Mouse (Mus musculus) MEL (cell line): Measurements from ENCODE around the gene Olfr220. TPM values are rescaled to one million over a fixed set of nuclear protein-coding genes. Genes with fewer than 3 reads are reported as not detected.
A peak's percentile ranks its signal among the peaks of the same experiment; 100 is the strongest.

Experiments used
- DNase-seq: peaks from one replicate; pipeline ENCODE4 v3.0.0; 2011; ENCODE audit warnings: low read depth, low spot score
- H3K27ac ChIP-seq: 2 replicates; pipeline ENCODE4 v1.5.1; 2012; ENCODE audit warnings: low read depth, mild to moderate bottlenecking, control low read depth, low read length, moderate library complexity; ENCODE audit not compliant: control insufficient read depth
- H3K27me3 ChIP-seq, 2 experiments: fragments of 150-350 bp in 1 of 2; sonication (generic) in 1 of 2; 2 replicates each; pipeline ENCODE4 v1.6.1; 2012; ENCODE audit warnings: low read length in 2 of 2, mild to moderate bottlenecking in 2 of 2, improper control_type of control experiment in 1 of 2, moderate library complexity in 1 of 2; ENCODE audit not compliant: insufficient read depth in 2 of 2, control insufficient read depth in 1 of 2
- H3K36me3 ChIP-seq, 2 experiments: 2 replicates each; pipeline ENCODE4 v1.6.1; 2012 to 2014; ENCODE audit warnings: low read length in 2 of 2, improper control_type of control experiment in 1 of 2, inconsistent platforms in 1 of 2, mild to moderate bottlenecking in 1 of 2; ENCODE audit not compliant: insufficient read depth in 2 of 2, control insufficient read depth in 1 of 2
- H3K4me1 ChIP-seq, 2 experiments: fragments of 150-350 bp in 1 of 2; sonication (generic) in 1 of 2; 2 replicates each; pipeline ENCODE4 v1.6.1; 2012; ENCODE audit warnings: low read length in 2 of 2, improper control_type of control experiment in 1 of 2, mild to moderate bottlenecking in 1 of 2; ENCODE audit not compliant: insufficient read depth in 2 of 2, control insufficient read depth in 1 of 2
- H3K4me3 ChIP-seq, 2 experiments: fragments of 150-350 bp in 1 of 2; sonication (generic) in 1 of 2; 2 replicates each; pipeline ENCODE4 v1.5.1; 2012; ENCODE audit warnings: low read depth in 2 of 2, low read length in 2 of 2, mild to moderate bottlenecking in 2 of 2, moderate library complexity in 2 of 2, control low read depth in 1 of 2, improper control_type of control experiment in 1 of 2; ENCODE audit not compliant: control insufficient read depth in 1 of 2, insufficient read depth in 1 of 2
- H3K79me2 ChIP-seq: 2 replicates; pipeline ENCODE4 v1.6.1; 2012; ENCODE audit warnings: mild to moderate bottlenecking, low read length, moderate library complexity; ENCODE audit not compliant: control insufficient read depth, poor library complexity, insufficient read depth
- H3K9ac ChIP-seq: 2 replicates; pipeline ENCODE4 v1.6.1; 2012; ENCODE audit warnings: low read depth, mild to moderate bottlenecking, control low read depth, low read length, moderate library complexity; ENCODE audit not compliant: control insufficient read depth, poor library complexity, severe bottlenecking
- H3K9me3 ChIP-seq: fragments of 150-350 bp; sonication (generic); replicated peaks from 2 replicates; pipeline ENCODE4 v1.6.1; 2012; ENCODE audit warnings: mild to moderate bottlenecking, low read length, improper control_type of control experiment, moderate library complexity; ENCODE audit not compliant: insufficient read depth
- CHD1 ChIP-seq: IDR thresholded peaks from 2 replicates; pipeline ENCODE4 v1.6.1; 2012; ENCODE audit warnings: low read depth, mild to moderate bottlenecking, inconsistent platforms, low read length, improper control_type of control experiment
- CTCF ChIP-seq, 3 experiments: IDR thresholded peaks in 2 of 3; conservative IDR thresholded peaks in 1 of 3; 2 replicates each; pipeline ENCODE4 v1.5.1; 2011 to 2012; ENCODE audit warnings: low read length in 3 of 3, low read depth in 2 of 3, mild to moderate bottlenecking in 2 of 3, improper control_type of control experiment in 1 of 3, inconsistent platforms in 1 of 3, mixed read lengths in 1 of 3, moderate library complexity in 1 of 3; ENCODE audit not compliant: control insufficient read depth in 1 of 3, insufficient read depth in 1 of 3, poor library complexity in 1 of 3, severe bottlenecking in 1 of 3
- MYC ChIP-seq: IDR thresholded peaks from 2 replicates; pipeline ENCODE4 v1.6.1; 2011; ENCODE audit warnings: low read depth, mild to moderate bottlenecking, low read length, improper control_type of control experiment, moderate library complexity
- POLR2AphosphoS5 ChIP-seq: IDR thresholded peaks from 2 replicates; pipeline ENCODE4 v1.6.1; 2012; ENCODE audit warnings: low read depth, borderline replicate concordance, mild to moderate bottlenecking, inconsistent platforms, low read length, moderate library complexity, mixed read lengths
- RAD21 ChIP-seq: IDR thresholded peaks from 2 replicates; pipeline ENCODE4 v1.6.1; 2011; ENCODE audit warnings: mild to moderate bottlenecking, low read depth, low read length, improper control_type of control experiment
- RCOR1 ChIP-seq: IDR thresholded peaks from 2 replicates; pipeline ENCODE4 v1.6.1; 2012; ENCODE audit warnings: low read depth, mild to moderate bottlenecking, inconsistent platforms, low read length, improper control_type of control experiment
- SMC3 ChIP-seq: IDR thresholded peaks from 2 replicates; pipeline ENCODE4 v1.6.1; 2011; ENCODE audit warnings: low read depth, low read length, improper control_type of control experiment
- TAL1 ChIP-seq: IDR thresholded peaks from 2 replicates; pipeline ENCODE4 v1.6.1; 2012; ENCODE audit warnings: mild to moderate bottlenecking, inconsistent platforms, low read length, moderate library complexity, mixed read lengths
- TBP ChIP-seq: IDR thresholded peaks from 2 replicates; pipeline ENCODE4 v1.8.0; 2011; ENCODE audit warnings: low read depth, low read length, improper control_type of control experiment
- TCF12 ChIP-seq: IDR thresholded peaks from 2 replicates; pipeline ENCODE4 v1.6.1; 2014; ENCODE audit warnings: low read depth, mild to moderate bottlenecking, inconsistent platforms, low read length, improper control_type of control experiment, moderate library complexity
- UBTF ChIP-seq: IDR thresholded peaks from 2 replicates; pipeline ENCODE4 v1.6.1; 2012; ENCODE audit warnings: low read depth, mild to moderate bottlenecking, inconsistent platforms, low read length, improper control_type of control experiment, moderate library complexity, borderline replicate concordance; ENCODE audit not compliant: insufficient read depth
- USF1 ChIP-seq: IDR thresholded peaks from 2 replicates; pipeline ENCODE4 v1.6.1; 2014; ENCODE audit warnings: low read depth, mild to moderate bottlenecking, inconsistent platforms, low read length, improper control_type of control experiment, moderate library complexity
- USF2 ChIP-seq, 2 experiments: IDR thresholded peaks; 2 replicates each; pipeline ENCODE4 v1.6.1; 2011 to 2012; ENCODE audit warnings: improper control_type of control experiment in 2 of 2, low read length in 2 of 2, borderline replicate concordance in 1 of 2, inconsistent platforms in 1 of 2, low read depth in 1 of 2, mild to moderate bottlenecking in 1 of 2; ENCODE audit not compliant: insufficient read depth in 1 of 2
- ZC3H11A ChIP-seq: IDR thresholded peaks from 2 replicates; pipeline ENCODE4 v1.6.1; 2012; ENCODE audit warnings: low read depth, mild to moderate bottlenecking, inconsistent platforms, low read length, improper control_type of control experiment
- ZMIZ1 ChIP-seq: IDR thresholded peaks from 2 replicates; pipeline ENCODE4 v1.6.1; 2012; ENCODE audit warnings: low read depth, mild to moderate bottlenecking, inconsistent platforms, low read length, improper control_type of control experiment, moderate library complexity
- ZNF384 ChIP-seq: IDR thresholded peaks from 2 replicates; pipeline ENCODE4 v1.6.1; 2012; ENCODE audit warnings: low read depth, mild to moderate bottlenecking, inconsistent platforms, low read length, improper control_type of control experiment
- polyA plus RNA-seq, 2 experiments: library from polyadenylated mRNA; stranded (reverse) in 1 of 2; unstranded in 1 of 2; fragments of >175 nt in 1 of 2; fragments of >200 nt in 1 of 2; gene quantifications; 2 replicates each; pipeline versions ENCODE4 v1.2.1 to v1.2.4; 2012; ENCODE audit warnings: low replicate concordance in 2 of 2, low read depth in 1 of 2; ENCODE audit not compliant: insufficient read length in 2 of 2, insufficient read depth in 1 of 2, missing spikeins in 1 of 2
- total RNA-seq: library from RNA; depleted of rRNA; stranded (reverse); fragments of 300-350 nt; gene quantifications from 2 replicates; pipeline ENCODE4 v1.2.3, GENCODE M21; 2012

The Olfr220 gene
- total and polyA plus RNA-seq, 3 experiments, result not detected

- TF ChIP-seq UBTF, result no peak
- TF ChIP-seq RAD21, result no peak
- TF ChIP-seq TBP, result no peak
Measured at GRCm38 (mm10) chr1:174434121-174434520, 7.8 kb upstream of the Olfr220 start (continued).

GRCm38 (mm10) chr1:174455100-174455499 is 13.2 kb downstream of the Olfr220 start:
- Histone ChIP-seq H3K27me3 (no peaks in the 10 kb centered on the region), H3K36me3 (no peaks in the 10 kb centered on the region), H3K9ac (no peak overlapping the region)
- TF ChIP-seq RCOR1, result no peak
- TF ChIP-seq MYC, result no peak
- no peak for TF ChIP-seq ZNF384
- TF ChIP-seq, all 39 proteins: peak for 0
- Histone ChIP-seq H3K79me2 (no peaks in the 10 kb centered on the region), H3K27ac (no peak overlapping the region), H3K4me3 (no peak overlapping the region), H3K4me1 (no peaks in the 10 kb centered on the region), H3K9me3 (no peaks in the 10 kb centered on the region)
- no peak for DNase-seq

GRCm38 (mm10) chr1:174465385-174465784 is 23.5 kb downstream of the Olfr220 start:
- Histone ChIP-seq H3K27ac (no peak overlapping the region), H3K27me3 (no peaks in the 10 kb centered on the region), H3K4me1 (no peaks in the 10 kb centered on the region; a peak in 1 of 4 replicates), H3K36me3 (no peaks in the 10 kb centered on the region), H3K9me3 (no peaks in the 10 kb centered on the region), H3K79me2 (no peaks in the 10 kb centered on the region), H3K9ac (no peak overlapping the region), H3K4me3 (no peak overlapping the region)
- TF ChIP-seq POLR2AphosphoS5 (no peak), USF1 (0 out of 2 replicates have a peak, but pooled peaks have one; percentile 42)
- no peak for DNase-seq

GRCm38 (mm10) chr1:174466240-174466639 is 24.4 kb downstream of the Olfr220 start:
- H3K27ac ChIP-seq, result no peak overlapping the region
- no peak overlapping the region for H3K9ac ChIP-seq
- H3K79me2 ChIP-seq, result no peaks in the 10 kb centered on the region
- TF ChIP-seq ZMIZ1 (no peak), TAL1 (no peak), TBP (no peak), TCF12 (no peak), SMC3 (peak; percentile 82), ZNF384 (peak; percentile 95), RAD21 (peak; percentile 81), USF2 (IDR thresholded peaks at IDR 0.05; ENCODE audit: borderline replicate concordance in 1 of 2, insufficient read depth in 1 of 2, low read depth in 1 of 2, low read length in 2 of 2) (no peak), MYC (0 out of 2 replicates have a peak, but pooled peaks have one; percentile 29), CTCF (IDR thresholded peaks at IDR 0.05 in 2 of 3, conservative IDR thresholded peaks at IDR 0.05 in 1 of 3; ENCODE audit: control insufficient read depth in 1 of 3, insufficient read depth in 1 of 3, low read depth in 2 of 3, low read length in 3 of 3, poor library complexity in 1 of 3, severe bottlenecking in 1 of 3) (peak in 2 of 3 experiments; percentile 26 to 63; a peak in 3 of 6 replicates), ZC3H11A (peak; percentile 89), CHD1 (no peak)
- TF ChIP-seq, all 39 proteins: peak for 6
- DNase-seq, result peak; percentile 67
- Histone ChIP-seq H3K9me3 (no peaks in the 10 kb centered on the region), H3K4me1 (no peaks in the 10 kb centered on the region; a peak in 1 of 4 replicates), H3K36me3 (no peaks in the 10 kb centered on the region), H3K4me3 (no peak overlapping the region), H3K27me3 (no peaks in the 10 kb centered on the region)
